Mouse (Mus musculus) heart, embryonic 11.5 days (tissue): ENCODE data around the gene Taf5. TPM values are rescaled to one million over a fixed set of nuclear protein-coding genes. Genes with fewer than 3 reads are reported as not detected.

Experiments
- ATAC-seq: fragments of 200-750 bp; cut with Nextera tagmentation; replicated peaks from 2 replicates; pipeline ENCODE4 v1.8.0; 2017; ENCODE audit warnings: moderate library complexity; ENCODE audit not compliant: insufficient number of reproducible peaks, low FRiP score, low TSS enrichment
- H3K27ac ChIP-seq: fragments of 300-500 bp; sonication (generic); 2 replicates; pipeline ENCODE4 v1.5.1; 2014; ENCODE audit warnings: mild to moderate bottlenecking, low read depth, low read length
- H3K27me3 ChIP-seq: fragments of 300-500 bp; sonication (generic); 2 replicates; pipeline ENCODE4 v1.6.1; 2014; ENCODE audit warnings: mild to moderate bottlenecking, low read length, mixed read lengths; ENCODE audit not compliant: control insufficient read depth, insufficient read depth
- H3K36me3 ChIP-seq: fragments of 300-500 bp; sonication (generic); 2 replicates; pipeline ENCODE4 v1.6.1; 2014; ENCODE audit warnings: mild to moderate bottlenecking, low read length, moderate library complexity, mixed read lengths; ENCODE audit not compliant: control insufficient read depth, insufficient read depth
- H3K4me1 ChIP-seq: fragments of 300-500 bp; sonication (generic); 2 replicates; pipeline ENCODE4 v1.6.1; 2014; ENCODE audit warnings: low read length; ENCODE audit not compliant: control insufficient read depth, insufficient read depth
- H3K4me2 ChIP-seq: fragments of 300-500 bp; sonication (generic); 2 replicates; pipeline ENCODE4 v1.6.1; 2014; ENCODE audit warnings: mild to moderate bottlenecking, moderate library complexity
- H3K4me3 ChIP-seq: fragments of 300-500 bp; sonication (generic); 2 replicates; pipeline ENCODE4 v1.5.1; 2014; ENCODE audit warnings: low read depth, low read length
- H3K9ac ChIP-seq: fragments of 300-500 bp; sonication (generic); 2 replicates; pipeline ENCODE4 v1.6.1; 2014; ENCODE audit warnings: mild to moderate bottlenecking, low read depth, low read length, moderate library complexity
- H3K9me3 ChIP-seq: fragments of 300-500 bp; sonication (generic); replicated peaks from 2 replicates; pipeline ENCODE4 v1.6.1; 2016; ENCODE audit warnings: low read length; ENCODE audit not compliant: control insufficient read depth
- WGBS: fragments of 180-500 bp; shearing (Covaris S2); extraction: QIAGEN DNeasy Blood & Tissue Kit; methylation state at CpG from one replicate; pipeline ENCODE4 v1.1.7; 2014; ENCODE audit not compliant: insufficient replicate concordance; 5-methylcytosine and 5-hydroxymethylcytosine counted together
- polyA plus RNA-seq: library from polyadenylated mRNA; unstranded; fragments of >200 nt; fragmentation: Nextera tagmentation; extraction: Ambion mirVana; gene quantifications from 2 replicates; pipeline ENCODE4 v1.2.1, GENCODE M21; 2014

Taf5 gene
- polyA plus RNA-seq, 1 experiment from 2014 or later, result 5.5 TPM

GRCm38 (mm10) chr19:47128835-47129234, 61.3 kb downstream of the Taf5 start:
- 87% methylated on average over 11 of the region's 11 CpGs for WGBS
- Histone ChIP-seq H3K36me3 (peaks cover 41% of the 10 kb centered on the region), H3K4me3 (no peak overlapping the region), H3K27ac (no peak overlapping the region), H3K4me1 (no peaks in the 10 kb centered on the region), H3K4me2 (no peak overlapping the region), H3K9me3 (no peaks in the 10 kb centered on the region), H3K9ac (no peak overlapping the region), H3K27me3 (no peaks in the 10 kb centered on the region)
- no peak for ATAC-seq

GRCm38 (mm10) chr19:47130551-47131125, 63.1 kb downstream of the Taf5 start:
- H3K36me3 ChIP-seq, result peaks cover 44% of the 10 kb centered on the region
- H3K4me3 ChIP-seq, result no peak overlapping the region
- no peak overlapping the region for H3K4me2 ChIP-seq
- WGBS, result 93% methylated on average over 15 of the region's 15 CpGs
- H3K27me3 ChIP-seq, result no peaks in the 10 kb centered on the region
- H3K4me1 ChIP-seq, result no peaks in the 10 kb centered on the region
- no peaks in the 10 kb centered on the region for H3K9me3 ChIP-seq
- H3K27ac ChIP-seq, result no peak overlapping the region
- ATAC-seq, result no peak
- no peak overlapping the region for H3K9ac ChIP-seq

Other genes with a start within 250 kb of the Taf5 start
- gene Ina, start 53.0 kb upstream of the Taf5 start, polyA plus RNA-seq, result 0.43 and 0.73 TPM in 2 replicates
- 80.7 and 82.3 TPM in 2 replicates for gene Nt5c2, start 52.6 kb upstream of the Taf5 start, polyA plus RNA-seq
- gene Pcgf6, start 16.8 kb upstream of the Taf5 start, polyA plus RNA-seq, result 12.7 and 14.9 TPM in 2 replicates
- 2,024 and 2,054 TPM in 2 replicates for gene Usmg5, start 22.9 kb downstream of the Taf5 start, polyA plus RNA-seq
- 6.1 and 6.3 TPM in 2 replicates for gene Pdcd11, start 23.0 kb downstream of the Taf5 start, polyA plus RNA-seq
- gene Calhm2, start 70.5 kb downstream of the Taf5 start, polyA plus RNA-seq, result 1.4 and 2.2 TPM in 2 replicates
- not detected in 2 replicates for gene Calhm1, start 76.5 kb downstream of the Taf5 start, polyA plus RNA-seq
- gene Calhm3, start 90.0 kb downstream of the Taf5 start, polyA plus RNA-seq, result not detected in 2 replicates
- gene Neurl1a, start 111.1 kb downstream of the Taf5 start, polyA plus RNA-seq, result 3.0 and 3.2 TPM in 2 replicates